Comparison of ENCODE assay signal across 22 mouse cellular contexts in the genomic region with DNA sequence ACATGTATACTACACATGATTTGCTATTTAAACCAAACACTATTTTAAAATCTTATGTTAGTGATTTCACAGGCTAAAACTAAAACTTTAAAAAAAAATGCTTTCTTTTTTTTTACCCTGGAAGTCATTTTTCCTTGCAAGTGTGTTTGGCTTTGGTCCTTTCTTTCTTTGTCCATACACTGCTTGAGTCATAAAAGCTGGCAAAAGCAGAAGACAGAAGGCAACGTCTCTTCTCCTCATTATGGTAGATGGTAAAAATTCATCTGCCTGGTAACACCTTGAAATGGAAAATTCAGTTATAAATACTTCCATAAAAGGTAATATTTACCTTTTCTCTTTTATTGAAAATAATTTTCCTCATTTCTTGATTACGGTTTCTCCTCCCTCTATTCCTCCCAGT.
"Had no signal": no experiment of that assay in that cellular context is flagged by ENCODE, and none has a peak within 500 bp of the region (broad histone marks: within the 10 kb centered on the region; RNA-seq: fewer than 3 reads in every experiment).

No protein-coding gene starts in this region.

- DNase-seq: heart, postnatal 10 days; heart, postnatal 14 days; heart, postnatal 36 days; heart, postnatal 4 days; kidney, adult 11 months; kidney, adult 18-20 months; kidney, adult 2 months; kidney, adult 8-10 months; kidney, adult 9 months; kidney, postnatal 10 days; kidney, postnatal 14 days; kidney, postnatal 25 days; kidney, postnatal 36 days; kidney, postnatal 4 days; layer of hippocampus, adult 9-11 months; layer of hippocampus, postnatal 36 days had no signal

- ATAC-seq: hindbrain, embryonic 16.5 days; hindbrain, postnatal 0 days; inflammation-experienced regulatory T-cells, adult 6 months; intestine, embryonic 15.5 days; intestine, embryonic 16.5 days; intestine, postnatal 0 days had no signal
